Mouse (Mus musculus): ENCODE data around the gene Sh3gl1.

Gene Sh3gl1

GRCm38 (mm10) chr17:56040030-56040856 is 3.8 kb upstream of the Sh3gl1 start, which contains the start of gene Chaf1a:
TSS of gene Chaf1a (plus strand) at chr17:56040439.
- DNase-seq (ENCODE audit: low read depth): peak; percentile 96

- no peak for DNase-seq (ENCODE audit: low read depth)
Measured at GRCm38 (mm10) chr17:56039345-56039744, 2.9 kb upstream of the Sh3gl1 start.

GRCm38 (mm10) chr17:56038583-56039261 is 2.3 kb upstream of the Sh3gl1 start:
- peak; percentile 18 for DNase-seq (ENCODE audit: low read depth)

DNA sequence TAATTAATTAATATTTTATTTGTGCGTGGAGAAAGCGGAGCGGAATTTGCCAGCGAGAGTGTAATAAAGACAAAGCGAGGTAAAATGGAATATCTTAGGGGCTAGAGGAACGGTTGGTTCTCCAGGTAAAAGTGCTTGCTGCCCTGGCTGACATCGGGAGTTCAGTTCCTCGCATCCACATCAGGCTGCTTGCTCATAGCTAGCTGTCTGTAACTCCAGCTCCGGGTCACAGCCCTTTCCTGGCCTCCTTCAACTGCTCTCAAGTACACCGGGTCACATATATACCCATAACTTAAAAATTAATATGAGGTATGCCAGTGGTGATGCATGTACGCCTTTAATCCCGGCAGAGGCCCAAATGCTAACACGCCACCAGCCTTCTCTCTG is 459 bp upstream of the Sh3gl1 start:
- DNase-seq (ENCODE audit: low read depth): no peak

- peak; percentile 38 for DNase-seq (ENCODE audit: low read depth)
Measured at GRCm38 (mm10) chr17:56035216-56035615, 1.2 kb downstream of the Sh3gl1 start.

GRCm38 (mm10) chr17:56034726-56035100 is 1.7 kb downstream of the Sh3gl1 start:
- no peak for DNase-seq (ENCODE audit: low read depth)

DNA sequence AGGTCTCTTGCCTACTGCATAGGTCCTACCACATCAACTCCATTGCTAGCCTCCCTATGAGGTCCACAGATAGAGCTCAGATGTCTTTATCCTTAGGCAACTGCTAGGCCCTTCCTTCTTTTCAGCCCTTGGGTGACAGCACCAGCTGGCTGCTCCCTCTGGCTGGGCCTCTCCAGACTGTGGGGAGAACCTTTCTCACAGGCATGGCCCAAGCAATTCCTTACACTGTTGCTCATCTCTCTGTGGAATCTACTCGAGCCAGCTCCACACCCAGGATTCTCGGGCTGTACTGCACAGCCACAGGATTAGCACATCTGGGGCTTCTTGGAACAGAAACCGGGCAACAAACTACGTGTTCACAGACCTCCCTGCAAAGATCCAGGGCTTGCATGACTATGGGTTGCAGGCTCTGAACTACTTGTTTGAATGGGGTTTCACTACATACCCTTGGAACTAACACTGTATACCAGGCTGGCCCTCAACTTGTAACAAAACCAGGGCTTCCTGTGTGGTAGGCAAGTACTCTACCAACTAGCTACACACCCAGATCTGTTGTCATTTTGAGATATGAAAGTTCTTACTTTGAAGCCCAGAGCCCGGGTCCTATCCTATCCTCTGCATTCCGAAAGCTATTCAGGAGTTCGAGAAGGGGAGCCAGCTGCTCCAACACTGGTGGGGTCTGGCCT is 2.3 kb downstream of the Sh3gl1 start:
- peak; percentile 66 for DNase-seq (ENCODE audit: low read depth)

DNA sequence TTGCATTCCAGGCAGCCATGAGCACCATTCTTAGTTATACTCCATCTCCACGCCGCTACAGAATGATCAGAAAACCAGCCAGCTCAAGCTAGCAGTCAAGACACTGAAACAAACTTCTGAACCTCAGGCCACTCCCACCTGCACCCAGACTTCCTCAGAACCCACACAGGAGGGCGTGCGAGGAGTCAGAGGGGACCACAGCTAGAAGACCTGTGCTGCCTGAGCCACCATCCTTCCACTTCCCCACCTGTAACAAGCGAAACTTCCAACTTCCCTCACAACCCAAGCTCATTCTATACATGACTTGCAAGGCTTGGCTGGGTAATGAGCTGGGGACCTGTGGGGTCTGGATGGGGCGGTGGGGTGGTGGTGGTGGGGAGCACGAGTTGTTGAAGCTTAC is 3.6 kb downstream of the Sh3gl1 start:
- peak; percentile 58 for DNase-seq (ENCODE audit: low read depth)

DNA sequence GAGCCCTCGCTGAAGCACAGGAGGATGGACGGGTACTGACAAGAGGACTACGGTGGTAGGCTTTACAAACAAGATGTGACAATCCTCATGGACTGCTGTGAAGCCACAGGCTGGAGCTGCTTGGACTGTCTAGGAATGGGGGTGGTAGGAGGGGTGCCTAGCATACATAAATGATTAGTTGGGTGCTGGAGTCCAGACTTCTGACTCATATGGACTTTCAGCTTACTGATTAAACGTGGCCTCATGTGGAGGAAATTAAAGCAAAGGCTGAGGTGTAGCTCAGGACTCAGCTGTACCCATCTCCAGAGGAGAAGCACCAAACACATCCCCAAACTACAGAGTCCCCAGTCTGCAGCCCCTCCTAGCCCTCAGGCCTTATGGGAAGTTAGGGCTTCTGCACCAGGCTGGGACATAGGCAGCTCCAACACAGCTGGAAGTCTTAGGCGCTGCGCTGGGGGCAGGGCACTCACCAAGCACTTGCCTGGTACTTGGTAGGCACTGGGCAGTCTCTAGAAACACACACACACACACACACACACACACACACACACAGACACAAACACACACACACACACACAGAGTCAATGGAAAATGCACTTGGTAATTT is 4.2 kb downstream of the Sh3gl1 start:
- peak; percentile 14 for DNase-seq (ENCODE audit: low read depth)

GRCm38 (mm10) chr17:56031431-56031830 is 5.0 kb downstream of the Sh3gl1 start:
- no peak for DNase-seq (ENCODE audit: low read depth)

GRCm38 (mm10) chr17:56030919-56031318 is 5.5 kb downstream of the Sh3gl1 start:
- peak; percentile 35 for DNase-seq (ENCODE audit: low read depth)

GRCm38 (mm10) chr17:56030238-56030870 is 6.1 kb downstream of the Sh3gl1 start:
- DNase-seq (ENCODE audit: low read depth): no peak

DNA sequence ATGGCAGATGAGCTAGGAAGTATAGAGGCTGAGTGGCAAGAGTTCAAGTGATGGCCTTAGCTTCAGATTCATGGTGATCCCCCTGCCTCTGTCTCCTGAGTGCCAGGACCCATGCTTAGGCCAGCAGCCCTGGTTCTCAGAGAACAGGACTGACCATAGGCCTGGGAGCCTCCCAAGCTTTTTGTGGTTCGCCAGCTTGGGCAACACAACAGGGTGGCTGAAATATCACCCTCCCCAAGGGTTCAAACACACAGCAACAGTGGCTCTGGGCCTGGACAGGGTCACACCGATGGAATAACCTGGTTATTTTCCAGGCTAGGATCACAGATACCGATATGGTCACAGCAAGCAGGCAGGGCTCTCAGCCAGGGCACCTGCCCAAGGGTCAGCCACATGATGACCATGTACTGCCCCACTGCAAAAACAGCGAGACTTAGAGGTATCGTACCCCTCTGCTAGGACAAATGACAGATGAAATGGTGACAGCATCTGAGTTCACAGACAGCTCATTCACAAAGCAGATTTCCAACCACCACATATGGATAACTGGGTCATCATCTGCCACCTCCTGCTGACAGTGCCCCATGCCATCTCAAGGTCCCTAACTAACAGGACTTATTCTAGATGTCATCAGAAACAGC is 8.5 kb downstream of the Sh3gl1 start:
- no peak for DNase-seq (ENCODE audit: low read depth)

DNA sequence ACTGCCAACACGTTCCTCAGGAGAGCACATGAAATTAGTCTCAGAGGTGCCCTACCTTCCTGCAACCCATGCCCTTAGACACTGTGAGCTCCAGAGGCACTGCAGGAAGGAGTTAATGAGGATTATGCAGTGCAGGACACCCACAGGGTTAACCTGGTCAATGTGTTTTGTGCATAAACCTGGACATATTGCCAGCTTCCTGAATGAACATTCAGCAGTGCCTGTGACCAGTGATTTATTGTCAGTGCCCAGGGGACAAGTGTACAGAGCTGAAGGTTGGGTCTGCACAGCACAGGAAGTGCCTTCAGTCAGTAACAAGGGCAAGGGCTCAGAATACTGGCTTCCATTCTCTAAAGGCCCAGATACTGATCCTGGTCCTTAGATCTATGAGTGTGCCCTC is 9.6 kb downstream of the Sh3gl1 start:
- peak; percentile 22 for DNase-seq (ENCODE audit: low read depth)

GRCm38 (mm10) chr17:56026303-56026702 is 10.1 kb downstream of the Sh3gl1 start:
- DNase-seq (ENCODE audit: low read depth): no peak

DNA sequence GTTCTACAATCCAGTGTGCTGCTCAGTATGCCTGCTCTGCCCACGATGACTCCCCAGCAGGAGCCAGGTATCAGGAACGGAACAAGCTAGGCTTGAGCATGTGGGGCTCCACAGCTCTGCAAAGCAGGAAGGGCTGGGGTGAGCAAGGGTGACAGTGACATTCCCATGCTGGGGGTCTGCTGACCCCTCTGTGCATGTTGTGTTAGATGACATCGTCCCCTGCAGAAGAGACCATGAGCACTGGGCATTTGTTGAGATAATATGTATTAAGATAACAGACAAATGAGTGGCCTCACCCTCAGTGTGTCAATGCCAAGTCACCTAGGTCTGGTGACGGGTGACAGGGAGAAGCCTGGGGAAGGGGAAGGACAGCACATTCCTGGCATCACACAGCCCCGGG is 11.5 kb downstream of the Sh3gl1 start:
- no peak for DNase-seq (ENCODE audit: low read depth)

DNA sequence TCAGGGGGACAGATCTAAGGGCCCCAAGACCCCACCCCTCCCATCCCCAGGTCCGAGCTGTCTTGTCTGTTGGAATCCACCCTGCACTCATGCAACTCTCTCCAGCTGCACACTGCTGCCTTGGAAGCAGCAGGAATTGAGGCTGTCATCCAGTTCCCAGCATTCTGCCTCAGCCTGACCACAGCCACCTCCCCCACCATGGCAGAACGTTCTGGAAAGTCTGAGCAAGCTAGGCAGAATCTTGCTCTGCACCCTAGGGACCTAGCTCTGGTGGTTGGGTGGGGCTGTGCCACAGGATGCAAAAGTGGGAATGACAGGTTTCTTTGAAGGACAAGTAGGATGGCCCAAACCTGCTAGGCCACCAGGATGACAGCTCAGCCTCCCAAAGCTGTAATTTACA is 12.0 kb downstream of the Sh3gl1 start:
- no peak for DNase-seq (ENCODE audit: low read depth)

DNA sequence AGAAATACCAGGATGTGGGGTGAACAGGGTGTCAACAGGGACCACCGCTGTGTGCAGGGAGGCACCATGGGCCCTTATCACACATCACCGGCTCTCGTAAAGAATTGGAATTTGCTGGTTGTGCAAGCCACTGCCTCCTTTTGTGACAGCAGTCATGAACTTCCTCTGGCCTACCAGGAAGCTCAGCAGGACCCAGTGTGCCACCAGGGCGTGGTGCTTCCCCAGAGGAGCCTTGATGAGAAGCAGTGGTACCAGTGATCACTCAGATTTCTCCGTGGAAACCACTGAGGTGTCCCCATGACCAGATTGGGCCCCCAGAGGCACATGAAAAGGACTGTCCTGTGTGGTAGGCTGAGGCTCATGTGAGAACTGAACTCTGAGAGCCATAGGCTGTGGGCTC is 13.0 kb downstream of the Sh3gl1 start:
- DNase-seq (ENCODE audit: low read depth): peak; percentile 52

DNA sequence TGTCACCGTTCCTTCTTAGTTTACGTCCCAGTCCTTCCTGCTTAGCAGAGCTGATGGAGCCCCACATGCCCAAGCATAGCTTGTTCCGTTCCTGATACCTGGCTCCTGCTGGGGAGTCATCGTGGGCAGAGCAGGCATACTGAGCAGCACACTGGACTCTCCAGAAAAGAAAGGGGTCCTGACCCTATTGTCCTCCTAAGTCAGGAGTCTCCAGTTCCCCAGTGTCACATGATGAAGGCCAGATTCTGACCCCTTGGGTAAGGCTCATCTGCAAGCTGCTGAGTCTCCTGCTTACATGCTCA is 13.5 kb downstream of the Sh3gl1 start:
- peak; percentile 15 for DNase-seq (ENCODE audit: low read depth)

DNA sequence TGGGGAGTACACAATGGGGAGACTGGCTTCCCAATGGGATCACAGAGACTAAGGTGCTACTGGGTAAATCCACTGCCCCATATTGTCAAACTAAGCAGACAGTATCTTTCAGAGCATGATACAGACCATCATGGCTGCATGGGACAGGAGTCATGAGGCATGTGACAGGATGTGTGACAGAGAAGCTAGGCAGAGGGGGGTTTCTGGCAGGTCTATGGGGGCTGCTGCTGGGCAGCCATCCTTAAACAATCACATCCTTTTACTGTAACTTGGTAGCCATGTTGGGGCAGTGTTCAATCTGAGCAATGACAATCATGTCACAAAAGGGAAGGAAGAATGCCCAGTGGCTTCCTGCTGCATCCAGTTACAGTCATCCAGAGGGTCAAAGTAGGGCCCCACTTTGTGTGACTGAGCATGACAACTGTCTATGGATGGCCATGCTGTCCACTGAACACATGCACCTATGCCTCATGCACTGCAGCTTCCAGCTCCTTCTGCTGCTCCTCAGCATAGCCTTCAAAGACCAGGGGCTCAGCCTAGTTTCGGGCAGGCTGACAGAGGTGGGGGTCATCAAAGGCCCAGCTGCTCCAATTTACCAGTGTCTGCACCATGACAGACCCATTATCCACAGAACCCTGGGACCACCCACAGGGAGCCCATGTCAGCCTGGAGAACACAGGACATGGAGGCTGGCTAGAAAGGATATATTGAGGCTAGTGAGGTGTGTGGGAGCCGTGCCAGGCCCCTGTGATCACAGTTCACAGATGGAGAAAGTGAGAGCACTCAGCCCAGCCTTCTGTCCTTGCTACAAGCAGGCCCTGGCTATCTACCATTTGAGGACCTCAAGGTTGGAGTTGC is 14.1 kb downstream of the Sh3gl1 start:
- DNase-seq (ENCODE audit: low read depth): peak; percentile 32

Measured in naive thymus-derived CD4-positive, alpha-beta T cell, adult 2 months (primary cell).